Mouse (Mus musculus) yolk sac, embryonic 10.5 days (tissue): ENCODE data around the gene Lhfpl5.

Source experiments
- DNase-seq: peaks from one replicate; pipeline ENCODE4 v3.0.0-alpha.2; 2017; ENCODE audit warnings: low spot score

The Lhfpl5 gene

DNA sequence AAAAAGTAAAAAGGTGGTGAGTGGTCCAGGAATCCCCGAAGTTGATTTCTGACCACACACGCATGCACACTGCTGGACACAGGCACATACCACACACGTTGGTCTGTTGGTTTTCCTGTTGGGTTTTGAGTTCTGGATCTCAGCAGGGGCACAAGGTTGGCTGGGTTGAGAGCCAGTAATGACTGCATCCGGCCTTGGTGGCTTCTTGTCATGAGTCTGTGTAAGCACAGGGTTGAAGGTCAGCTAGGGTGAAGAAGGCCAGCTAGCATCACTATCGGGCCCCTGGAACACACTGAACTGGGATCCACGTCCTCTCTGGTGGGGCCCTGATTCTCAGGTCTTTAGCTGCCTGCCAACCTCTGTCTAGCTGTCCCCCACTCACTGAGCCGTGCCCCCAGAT, 2.9 kb upstream of the Lhfpl5 start:
- no peak for DNase-seq

DNA sequence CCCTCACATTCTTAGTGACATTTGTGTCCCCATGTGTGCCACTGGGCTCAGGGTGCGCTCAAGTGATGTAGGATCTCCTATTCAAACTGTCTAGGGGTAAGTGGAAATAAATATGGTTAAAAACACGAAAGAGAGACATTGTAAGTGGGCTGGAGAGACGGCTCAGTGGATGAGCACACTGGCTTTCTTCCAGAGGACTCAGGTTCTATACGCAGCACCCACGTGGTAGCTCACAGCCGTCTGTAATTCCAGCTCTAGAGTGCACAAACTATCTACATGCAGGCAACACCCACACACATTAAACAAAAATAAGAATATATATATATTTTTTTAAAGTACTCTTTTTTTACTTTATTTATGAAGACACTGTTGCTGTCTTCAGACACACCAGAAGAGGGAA, 2.5 kb upstream of the Lhfpl5 start:
- no peak for DNase-seq

DNA sequence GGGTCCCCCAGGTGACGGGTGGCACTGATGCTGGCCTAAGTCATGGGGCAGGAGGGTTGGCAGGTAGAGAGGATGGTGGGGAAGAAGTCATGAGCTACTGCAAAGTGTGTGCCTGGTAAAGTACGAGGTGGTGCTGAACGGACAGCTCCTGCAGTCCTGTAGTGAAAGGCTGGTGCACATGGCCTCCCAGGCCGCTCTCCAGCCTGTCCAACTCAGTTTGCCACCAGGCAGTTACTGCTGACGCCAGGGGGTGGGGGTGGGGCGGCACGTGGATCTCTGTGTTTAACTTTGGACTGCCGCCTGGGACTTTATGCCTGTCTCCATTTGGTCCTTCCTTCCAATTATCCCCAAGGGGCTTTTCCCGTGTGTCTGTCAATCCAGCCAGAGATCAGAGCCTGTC, 5.0 kb downstream of the Lhfpl5 start:
- DNase-seq = peak; percentile 80

DNA sequence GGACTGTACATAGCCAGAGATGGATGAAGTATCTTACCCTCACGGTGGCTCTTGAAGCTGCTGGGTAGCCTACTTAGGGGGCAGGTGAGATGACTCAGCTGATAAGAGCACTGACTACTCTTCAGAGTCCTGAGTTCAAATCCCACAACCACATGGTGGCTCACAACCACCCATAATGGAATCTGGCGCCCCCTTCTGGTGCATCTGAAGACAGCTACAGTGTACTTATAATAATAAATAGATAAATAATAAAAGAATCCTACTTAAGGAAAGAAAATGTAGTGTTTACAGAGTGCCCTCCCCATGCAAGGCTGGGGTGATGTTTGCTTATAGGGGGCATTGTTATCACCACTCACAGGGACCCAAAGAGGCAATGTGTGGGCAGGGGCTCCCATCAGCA, 5.6 kb downstream of the Lhfpl5 start:
- DNase-seq = no peak

DNA sequence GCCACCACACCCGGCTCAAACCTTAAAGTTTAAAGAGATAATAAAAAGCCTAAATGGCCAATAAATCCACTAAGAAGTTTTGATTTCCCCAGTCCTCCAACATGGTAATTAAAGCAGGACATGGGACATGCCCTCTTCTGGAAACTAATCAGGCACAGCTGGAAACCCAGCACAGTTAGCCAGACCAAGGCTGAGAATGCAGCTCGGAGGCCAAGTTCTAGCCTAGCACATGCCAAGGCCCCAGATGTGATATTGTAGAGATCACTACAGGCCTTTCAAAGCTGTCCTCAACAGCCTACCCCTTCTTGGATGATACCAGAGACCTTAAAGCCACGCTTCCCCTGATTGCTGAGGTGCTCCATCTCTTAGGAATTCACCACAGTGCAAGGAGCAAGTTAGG, 11.1 kb downstream of the Lhfpl5 start:
- no peak for DNase-seq

DNA sequence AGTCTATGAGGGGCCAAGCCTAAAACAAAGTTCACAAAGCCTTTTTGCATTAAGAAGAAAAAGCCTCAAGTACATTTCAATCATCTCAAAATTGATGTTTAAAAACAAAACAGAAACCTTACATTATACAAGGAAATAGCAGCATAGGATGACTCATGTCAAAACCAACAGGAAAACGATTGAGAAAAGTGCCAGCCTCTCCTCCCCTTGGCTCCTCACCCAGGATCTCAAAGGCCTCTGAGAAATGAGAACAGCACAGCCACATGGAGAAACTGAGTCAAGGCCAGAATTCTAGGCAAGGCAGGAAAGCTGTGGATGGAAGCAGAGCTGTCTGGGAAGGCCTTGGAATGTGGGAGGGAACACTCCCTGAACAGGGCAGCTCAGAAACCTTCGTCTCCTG, 13.2 kb downstream of the Lhfpl5 start:
- no peak for DNase-seq

DNA sequence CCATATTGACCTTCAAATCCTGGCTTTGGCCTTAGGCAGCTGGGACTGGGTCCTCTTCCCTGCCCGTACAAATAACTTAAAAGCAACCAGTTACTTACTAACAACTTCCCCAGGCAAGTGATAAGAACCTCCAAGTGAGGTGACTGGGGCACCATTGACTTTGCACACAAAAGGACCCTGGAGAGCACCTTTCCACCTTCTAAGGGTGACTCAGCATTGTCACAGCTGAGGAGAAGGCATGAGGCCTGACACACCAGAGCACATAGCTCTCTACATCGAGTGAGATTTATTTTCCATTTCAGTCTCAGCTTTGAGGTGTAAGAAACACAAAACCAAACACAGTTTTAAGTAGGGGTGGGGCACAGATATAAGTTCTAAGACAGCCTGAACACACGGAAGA, 15.2 kb downstream of the Lhfpl5 start:
- no peak for DNase-seq

DNA sequence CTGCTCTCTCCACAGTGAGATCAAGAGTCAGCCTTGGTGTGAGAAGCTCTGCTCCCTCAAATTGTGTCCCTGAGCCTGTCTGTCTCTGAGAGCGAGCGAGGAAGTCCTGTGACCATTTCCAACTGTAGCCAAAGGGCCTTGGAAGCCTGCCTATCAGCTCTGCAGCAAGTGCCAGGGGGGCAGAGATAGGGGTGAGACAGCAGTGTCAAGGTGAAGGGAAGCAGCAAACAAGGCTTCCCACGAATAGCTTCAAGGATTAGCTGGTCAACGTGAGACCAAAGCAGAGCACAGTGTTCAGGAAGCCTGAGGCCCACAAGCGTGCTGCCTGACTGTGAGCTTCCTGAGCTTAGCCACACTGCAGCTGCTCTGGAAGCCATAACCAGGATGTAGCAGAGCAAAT, 16.0 kb downstream of the Lhfpl5 start:
- no peak for DNase-seq

DNA sequence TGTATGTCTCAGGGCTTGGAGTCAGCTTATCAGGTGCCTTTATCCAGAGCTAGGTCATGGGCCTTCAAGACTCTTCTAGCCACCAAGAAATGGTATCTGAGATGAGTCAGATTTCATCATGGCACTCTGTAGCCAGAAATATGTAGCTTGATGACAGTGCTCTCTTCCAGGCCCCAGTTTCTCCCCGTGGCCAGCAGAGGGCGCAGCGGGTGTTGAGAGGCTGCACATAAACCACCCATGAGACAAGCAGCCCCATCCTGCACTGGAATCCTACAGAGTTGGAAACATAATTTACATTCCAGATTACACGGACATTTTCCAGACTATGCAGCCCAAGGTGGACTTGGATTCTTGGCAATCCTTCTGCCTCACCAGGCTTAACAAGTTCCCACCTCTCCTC, 17.6 kb downstream of the Lhfpl5 start:
- peak; percentile 76 for DNase-seq

DNA sequence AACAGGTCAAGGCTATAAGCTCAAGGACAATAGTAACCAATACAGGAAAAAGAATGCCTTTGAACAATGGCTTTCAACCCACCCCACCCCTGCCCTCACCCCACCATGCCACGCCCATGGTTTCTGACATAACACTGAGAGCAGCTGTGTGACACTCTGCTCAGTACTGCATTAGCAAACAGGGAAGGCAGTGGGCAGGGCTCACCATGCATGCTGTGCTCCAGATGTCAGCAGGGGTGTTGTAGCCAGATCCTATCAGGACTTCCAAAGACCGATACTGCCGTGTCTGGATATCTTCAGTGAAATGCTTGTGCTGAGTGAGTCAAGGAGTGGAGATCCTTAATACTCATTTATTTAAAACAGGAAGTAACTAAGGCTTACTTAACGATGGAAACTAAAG, 18.5 kb downstream of the Lhfpl5 start:
- no peak for DNase-seq

DNA sequence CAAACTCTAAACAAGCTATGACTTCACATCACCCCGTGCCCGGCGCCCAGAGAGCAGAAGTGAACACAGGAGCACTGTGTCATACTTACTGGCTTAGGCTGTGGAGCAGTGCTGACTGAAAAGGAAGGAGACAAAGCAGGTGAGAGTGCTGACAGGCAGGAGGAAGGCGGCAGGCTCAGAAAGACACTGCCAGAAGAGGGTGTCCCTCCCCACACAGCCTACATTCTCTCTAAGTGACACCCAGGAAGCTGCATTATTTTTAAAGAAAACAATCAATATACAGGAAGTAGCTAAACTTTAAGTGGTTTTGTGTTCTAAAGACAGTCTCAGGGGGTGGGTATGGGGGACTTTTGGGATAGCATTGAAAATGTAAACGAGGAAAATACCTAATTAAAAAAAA, 25.3 kb downstream of the Lhfpl5 start:
- no peak for DNase-seq

DNA sequence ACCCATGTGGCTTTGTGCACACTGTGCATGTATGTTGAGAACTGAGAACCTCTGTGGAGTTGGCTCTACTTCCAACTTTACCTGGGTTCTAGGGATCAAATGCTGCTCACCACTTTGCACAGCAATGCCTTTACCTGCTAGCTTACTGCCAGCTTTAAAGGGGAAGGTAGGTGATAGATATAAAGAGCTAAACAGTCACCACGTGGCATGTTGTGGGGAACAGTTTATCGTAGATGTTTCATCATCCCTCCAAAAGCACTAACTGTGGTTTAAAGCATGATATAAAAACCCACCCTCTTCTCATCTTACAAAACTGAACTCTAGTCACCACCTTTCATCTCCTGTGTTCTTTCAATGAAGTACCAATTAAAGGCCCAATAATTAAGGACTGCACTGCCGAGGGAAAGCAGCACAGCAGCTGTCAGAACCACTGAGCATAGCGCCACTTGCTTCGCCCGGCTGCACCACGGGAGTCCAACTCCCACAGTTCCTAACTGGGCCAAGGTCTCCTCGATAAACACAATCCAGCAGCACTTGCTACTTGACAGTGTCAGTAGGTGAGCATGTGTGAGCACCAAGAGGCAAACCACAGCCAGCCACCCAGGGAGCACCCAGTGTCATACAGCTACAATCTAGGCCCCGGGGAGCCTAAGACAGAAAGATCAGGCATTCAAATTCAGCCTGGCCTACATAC, 26.3 kb downstream of the Lhfpl5 start:
- DNase-seq = no peak

DNA sequence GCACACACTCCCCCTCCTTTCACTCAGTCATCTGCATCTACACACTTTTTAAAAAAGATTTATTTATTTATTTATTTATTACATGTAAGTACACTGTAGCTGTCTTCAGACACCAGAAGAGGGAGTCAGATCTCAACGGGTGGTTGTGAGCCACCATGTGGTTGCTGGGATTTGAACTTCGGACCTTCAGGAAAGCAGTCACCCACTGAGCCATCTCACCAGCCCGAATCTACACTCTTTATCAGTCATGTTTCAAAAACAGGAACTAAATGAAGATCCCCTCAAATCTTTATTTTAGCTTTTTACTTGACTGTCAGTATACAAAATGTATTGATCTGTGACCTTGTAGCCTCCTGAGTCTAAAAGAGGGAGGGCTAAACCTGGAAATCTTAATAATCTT, 34.1 kb downstream of the Lhfpl5 start:
- DNase-seq = no peak

DNA sequence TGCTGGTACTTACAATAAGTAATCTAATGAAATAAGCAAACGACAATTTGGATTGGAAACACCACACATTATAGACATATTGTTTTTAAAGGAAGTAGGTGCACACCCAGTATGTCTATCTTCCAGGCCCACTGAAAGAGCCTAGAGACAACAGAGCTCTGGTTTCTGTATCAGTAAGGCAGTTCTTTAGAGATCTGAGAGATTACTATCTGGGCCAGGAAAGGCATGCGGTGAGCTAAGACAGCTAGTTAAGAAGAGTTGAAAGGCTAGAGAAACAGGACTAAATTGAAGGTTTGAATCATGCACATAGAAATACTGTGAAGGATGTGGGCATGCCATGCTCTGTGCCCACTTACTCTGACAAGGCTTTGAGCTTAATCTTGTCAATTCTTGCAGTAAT, 37.2 kb downstream of the Lhfpl5 start:
- DNase-seq = no peak

DNA sequence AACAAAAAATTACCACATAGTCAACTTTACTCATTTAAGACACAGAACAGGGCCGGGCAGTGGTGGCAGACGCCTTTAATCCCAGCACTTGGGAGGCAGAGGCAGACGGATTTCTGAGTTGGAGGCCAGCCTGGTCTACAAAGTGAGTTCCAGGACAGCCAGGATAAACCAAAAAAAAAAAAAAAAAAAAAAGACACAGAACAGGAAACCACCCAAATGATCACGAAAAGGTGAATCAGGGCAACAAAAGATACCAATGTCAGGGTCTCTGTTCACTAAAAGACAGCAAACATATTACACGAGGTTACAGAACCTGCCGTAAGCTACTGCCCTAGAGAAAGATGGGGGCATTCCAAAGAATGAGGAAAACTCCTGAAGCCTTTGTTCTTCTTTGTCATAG, 37.7 kb downstream of the Lhfpl5 start:
- no peak for DNase-seq

DNA sequence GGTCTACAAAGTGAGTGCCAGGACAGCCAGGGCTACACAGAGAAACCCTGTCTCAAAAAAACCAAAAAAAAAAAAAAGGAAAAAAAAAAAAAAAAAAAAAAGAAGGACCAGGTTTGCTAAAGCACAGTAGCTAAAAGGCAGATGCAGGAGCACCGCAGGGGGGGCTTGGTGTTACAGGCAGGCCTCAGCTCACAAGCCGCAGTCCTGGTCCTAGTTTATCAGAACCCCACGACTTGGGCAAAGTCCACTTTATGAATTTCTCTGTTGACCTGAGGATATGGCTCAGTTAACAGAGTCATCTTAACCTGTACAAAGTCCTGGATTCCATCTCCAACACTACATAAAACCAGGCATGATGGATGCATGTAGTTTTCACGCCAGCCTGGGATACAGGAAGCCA, 39.9 kb downstream of the Lhfpl5 start:
- DNase-seq = no peak

DNA sequence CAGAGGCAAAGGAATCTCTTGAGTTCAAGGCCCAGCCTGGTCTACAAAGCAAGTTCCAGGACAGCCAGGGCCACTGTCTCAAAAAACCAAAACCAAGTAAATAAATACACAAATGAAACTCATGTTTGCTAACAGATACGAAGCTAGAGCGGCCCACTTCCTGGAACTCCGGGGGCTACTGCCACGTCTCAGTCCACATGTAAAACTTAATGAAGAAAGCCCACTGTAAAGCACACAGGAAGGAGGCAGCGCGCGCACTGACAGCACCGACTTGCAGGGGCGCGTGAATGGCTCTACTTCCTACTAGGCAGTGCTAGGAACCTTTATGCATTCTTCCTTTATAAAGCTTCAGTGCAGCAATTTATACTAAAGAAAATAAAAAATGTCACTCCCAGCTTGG, 42.2 kb downstream of the Lhfpl5 start:
- no peak for DNase-seq

DNA sequence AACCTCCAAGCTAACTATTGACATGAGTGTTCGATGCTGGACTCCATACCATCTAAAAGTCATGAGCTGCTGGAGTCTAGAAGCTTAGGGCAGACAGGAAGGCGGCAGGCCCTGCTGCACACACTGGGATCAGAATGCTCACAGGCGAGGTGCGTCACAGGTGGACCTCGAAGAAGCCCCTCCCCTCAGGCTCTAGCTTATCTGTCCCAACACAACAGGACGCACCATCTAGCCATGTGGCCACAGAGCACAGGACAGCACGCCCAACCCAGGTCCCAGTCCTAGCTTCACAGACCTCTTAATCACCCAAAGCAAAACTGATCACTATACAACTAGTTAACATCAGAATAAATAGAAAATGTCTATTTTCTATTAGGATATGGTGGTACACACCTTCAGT, 42.7 kb downstream of the Lhfpl5 start:
- DNase-seq = peak; percentile 61

DNA sequence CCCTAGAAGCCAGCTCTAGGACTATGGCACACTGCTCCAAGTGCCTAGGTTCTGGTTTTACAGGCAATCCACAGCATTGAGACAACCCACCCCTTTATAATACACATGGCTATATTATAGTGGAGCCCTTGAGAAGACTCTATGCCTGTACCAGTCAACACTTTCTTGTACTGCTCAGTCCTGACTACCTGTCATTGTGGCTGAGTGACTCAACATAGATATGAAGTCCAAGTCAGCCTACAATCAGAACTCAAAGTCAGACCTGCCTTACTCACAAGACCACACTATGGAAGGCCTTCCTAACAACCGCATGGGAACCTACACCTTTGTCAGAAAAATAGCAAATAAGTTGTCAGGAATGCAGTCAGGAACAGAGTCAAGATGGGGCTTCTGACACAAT, 43.3 kb downstream of the Lhfpl5 start:
- DNase-seq = no peak

DNA sequence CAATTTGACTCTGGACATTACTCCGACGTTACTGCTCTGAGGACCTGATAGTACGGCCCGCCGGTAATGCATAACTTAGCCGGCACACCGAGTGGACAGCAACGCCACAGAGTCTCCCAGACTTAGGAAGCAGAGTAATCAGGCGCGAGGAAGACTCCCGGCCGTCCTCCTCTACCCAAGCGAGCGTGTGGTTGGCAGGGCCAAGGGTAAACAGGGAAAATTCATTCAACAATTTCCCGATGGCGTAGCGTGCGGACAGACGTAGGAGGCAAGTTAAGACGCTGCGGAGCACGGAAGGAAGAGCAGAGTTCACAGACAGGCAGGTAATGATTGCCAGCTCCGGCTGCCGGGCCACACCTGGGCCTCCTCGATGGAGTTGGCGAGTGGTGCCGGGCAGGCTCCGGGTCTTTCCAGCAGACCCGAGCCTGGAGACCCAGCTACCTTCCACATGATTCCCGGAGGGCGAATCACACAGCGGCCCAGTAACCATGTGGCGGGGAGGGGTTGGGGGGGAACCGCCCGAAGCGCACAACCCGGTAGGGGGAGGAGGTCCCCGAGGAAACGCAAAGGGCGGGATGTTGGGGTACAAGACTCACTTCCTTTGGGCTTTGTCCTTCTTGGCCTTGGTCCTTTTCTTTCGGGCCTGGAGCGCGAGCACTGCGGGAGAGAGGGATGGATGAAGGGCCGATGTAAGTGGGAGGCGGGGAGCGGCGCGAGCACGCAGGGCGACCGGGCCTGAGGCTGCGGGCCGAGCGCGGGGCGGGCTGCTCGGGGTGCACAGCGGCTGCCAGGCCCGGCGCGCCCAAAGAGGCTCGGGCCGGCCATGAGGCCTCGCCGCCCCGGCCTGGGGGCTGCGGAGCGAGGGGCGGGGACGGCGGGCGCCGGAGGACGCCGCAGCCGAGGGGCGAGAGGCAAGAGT, 46.2 kb downstream of the Lhfpl5 start:
- DNase-seq = peak; percentile 77

DNA sequence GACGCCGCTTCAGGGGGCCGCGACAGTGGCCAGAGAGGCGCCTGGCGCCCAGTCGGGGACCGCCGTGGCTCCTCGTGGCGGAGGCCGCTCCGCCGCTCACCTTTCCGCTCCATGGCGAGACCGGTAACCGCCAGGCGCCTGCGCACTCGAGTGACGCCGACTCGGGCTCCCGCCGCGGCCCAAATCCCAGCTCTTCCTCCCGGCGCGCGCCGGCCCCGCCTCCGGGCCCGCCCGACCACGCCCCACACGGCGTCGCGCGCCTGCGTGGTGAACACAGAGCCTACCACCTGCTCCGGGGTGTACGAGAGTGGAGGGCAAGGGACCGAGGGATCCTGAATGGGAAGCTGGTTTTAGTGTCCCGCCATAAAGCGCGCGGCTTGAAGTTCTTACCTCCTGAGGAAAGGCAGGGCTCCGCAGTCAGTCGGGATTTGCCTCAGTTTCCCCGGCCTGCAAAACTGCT, 46.9 kb downstream of the Lhfpl5 start, which contains the start of gene Srpk1:
Gene Srpk1 (minus strand): TSS at position 410 of the 460 bp plus-strand sequence.
- peak; percentile 90 for DNase-seq

DNA sequence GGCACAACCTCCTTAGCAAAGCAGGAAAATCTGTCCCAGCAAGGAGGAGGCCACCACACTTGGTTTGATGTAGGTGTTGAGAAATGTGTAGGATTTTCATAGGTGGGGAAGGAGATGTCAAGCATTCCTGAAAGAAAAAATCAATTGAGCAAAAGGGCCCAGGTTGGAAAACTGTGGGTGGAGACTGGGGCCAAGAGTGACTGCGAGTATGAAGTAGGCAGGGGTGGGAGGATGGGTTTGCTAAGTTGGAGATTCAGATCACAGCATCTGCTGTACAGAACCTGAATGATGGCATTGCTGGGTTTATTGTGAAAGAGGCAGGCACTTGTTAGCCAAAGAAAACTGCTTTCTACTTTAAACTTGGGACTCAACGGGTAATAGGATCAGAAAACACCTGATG, 49.4 kb downstream of the Lhfpl5 start:
- no peak for DNase-seq

DNA sequence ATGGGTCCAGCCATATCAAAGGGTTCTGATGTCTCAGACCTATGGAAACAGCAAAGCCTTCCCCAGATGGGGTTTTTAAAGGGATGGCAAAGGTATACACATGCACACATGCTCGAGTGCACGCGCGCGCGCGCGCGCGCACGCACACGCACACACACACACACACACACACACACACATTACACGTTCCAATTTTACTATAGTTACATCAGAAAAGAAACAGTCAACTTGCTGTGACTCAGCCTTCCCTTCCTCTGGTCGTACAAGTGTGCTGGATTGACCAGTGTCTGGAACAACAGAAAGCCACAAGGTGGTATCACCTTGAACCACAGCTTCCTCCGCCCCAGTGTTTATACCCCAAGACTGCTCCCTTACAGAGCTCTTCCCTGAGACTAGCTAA, 49.9 kb downstream of the Lhfpl5 start:
- no peak for DNase-seq
